Mouse (Mus musculus) lung, postnatal 25 days (tissue): ENCODE measurements around the gene Ttc39d.
"Not testable (repeated sequence)": the region's sequence is repeated elsewhere in the genome, so short reads cannot be mapped to it uniquely, and the experiment has no call there.

Experiments
- DNase-seq: peaks from one replicate; pipeline ENCODE4 v3.0.0; 2022; ENCODE audit warnings: low spot score

The Ttc39d gene

DNA sequence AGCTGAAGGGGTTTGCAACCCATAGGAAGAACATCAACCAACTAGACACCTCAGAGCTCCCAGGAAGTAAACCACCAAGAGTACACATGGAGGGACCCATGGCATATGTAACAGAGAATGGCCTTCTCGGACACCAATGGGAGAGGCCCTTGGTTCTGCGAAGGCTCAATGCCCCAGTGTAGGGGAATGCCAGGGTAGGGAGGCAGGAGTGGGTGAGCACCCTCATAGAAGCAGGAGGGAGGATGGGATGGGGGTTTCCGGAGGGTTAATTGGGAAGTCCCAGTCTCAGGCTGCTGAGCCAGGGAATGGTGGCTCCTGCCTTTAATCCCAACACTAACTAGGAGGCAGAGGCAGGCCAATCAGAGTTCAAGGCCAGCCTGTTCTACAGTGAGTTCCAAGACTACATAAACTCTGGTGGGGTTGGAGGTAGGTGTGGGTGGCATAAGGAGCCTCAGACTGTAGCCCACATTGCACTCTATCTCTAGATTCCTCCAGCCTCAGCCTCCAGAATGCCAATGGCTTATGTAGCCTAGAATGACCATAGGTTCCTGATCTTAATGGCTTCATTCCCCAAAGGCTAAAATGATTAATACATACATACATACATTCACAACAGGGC, 8.0 kb upstream of the Ttc39d start:
- no peak for DNase-seq

DNA sequence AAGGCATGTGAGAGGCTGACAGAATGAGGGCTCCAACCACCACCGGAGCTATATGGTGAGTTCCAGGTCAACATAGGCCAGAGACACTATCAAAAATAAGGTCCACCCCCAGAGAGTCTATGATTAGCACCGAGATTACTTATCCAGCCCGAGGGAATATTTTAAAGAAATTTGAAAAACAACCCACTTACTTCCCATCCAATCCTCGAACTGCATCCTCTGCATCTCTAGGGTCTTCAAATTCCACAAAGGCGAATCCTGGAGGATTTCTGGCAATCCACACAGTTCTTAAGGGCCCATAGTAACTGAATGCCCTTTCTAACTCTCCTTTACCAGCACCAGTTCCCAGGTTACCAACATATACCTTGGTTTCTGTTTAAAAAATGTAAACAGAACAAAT, 1.6 kb upstream of the Ttc39d start:
- DNase-seq = no peak

DNA sequence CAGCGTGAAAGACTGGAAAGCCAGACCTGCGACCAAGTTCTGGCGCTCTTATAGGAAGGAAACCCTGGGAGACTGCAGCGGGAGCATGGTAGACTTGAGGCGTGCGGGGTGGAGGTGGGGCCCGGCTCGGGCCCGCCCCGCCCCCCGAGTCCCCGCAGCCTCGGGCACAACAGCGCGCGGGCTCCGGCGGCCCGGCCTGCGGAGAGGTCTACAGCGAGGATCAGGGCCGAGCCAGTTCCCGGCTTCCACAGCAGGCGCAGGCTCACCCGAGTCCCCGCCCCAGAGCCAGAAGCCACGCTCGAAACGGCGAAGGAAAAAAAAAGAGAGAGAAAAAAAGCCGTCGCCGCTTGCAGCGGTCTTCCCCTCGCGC, 974 bp upstream of the Ttc39d start:
- DNase-seq = no peak

DNA sequence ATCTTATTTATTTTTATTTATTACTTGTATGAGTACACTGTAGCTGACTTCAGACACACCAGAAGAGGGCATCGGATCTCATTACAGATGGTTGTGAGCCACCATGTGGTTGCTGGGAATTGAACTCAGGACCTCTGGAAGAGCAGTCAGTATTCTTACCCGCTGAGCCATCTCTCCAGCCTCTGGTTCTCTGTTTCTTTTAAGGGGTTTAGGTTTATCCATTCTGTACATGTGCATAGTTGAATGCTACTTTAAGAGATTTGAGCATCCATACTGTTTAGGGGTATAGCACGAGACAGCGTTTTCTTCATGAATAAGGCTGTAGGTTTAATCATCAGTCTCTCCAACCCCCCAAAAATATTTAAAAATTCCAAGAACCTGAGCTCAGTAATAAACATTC, 6.7 kb downstream of the Ttc39d start:
- not testable (repeated sequence) for DNase-seq

DNA sequence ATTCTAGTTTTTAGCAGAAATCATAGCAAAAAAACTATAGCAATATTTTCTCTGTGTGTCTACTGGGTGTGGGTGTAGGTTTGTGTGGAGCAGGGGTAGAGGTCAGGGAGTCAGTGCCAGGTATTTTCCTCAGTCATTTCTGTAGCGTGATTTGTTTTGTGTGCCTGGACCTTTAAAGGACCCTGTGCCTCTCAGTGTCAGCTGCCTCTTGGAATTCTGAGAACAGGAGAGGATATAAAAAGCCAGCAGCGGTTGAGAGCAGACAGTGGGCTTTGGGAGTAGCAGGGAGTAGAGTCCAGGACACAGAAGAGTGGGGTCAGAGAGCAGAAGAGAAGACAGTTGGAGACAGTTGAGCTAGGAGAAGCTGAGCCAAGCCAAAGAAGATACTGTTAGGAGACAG, 12.9 kb downstream of the Ttc39d start:
- no peak for DNase-seq

DNA sequence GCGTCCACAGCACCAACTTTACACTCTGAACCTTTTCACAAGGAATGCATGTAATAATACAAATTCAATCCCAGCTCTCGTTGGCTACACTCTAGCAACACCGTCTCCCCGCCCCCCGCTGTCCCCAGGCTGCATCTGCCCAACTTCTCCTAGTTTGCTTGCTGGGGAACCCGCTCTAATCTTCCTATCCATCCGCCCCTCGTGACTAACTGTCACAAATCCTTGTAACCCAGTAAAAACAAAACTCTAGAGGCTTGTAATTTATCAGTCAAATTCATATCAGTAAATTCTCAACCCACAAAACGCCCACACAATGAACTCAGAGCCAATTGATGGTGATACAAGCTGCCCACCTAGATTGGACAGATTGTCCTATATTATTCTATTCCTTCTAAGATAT, 13.9 kb downstream of the Ttc39d start:
- no peak for DNase-seq

DNA sequence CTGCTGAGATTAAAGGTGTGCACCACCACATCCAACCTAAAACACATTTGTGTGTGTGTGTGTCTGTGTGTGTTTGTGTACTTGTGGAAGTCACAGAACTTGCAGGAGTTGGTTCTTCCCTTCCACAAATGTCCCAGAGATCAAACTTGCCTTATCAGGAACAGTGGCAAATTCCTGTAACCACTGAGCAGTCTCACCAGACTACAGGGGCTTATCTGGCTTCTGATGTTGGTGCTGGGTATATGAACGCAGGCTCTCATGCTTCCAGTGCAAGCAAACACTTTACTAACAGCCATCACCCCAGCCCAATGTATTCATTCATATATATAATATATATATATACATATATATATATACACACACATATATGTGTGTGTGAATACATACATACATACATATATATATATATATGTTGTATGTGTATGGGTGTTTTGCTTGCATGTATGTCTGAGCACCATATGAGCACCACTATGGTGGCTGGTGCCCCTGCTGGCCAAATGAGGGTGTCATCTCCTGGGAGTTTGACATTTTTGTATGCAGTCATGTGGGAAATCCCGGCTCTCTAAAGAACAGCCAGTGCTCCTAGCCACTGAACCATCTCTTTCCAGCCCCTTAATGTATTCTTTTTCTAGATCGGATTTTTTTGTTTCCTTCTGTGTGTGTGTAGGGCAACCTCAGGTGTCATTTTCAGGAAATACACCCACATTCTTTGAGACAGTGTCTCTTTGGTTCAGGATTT, 14.8 kb downstream of the Ttc39d start:
- DNase-seq = no peak

DNA sequence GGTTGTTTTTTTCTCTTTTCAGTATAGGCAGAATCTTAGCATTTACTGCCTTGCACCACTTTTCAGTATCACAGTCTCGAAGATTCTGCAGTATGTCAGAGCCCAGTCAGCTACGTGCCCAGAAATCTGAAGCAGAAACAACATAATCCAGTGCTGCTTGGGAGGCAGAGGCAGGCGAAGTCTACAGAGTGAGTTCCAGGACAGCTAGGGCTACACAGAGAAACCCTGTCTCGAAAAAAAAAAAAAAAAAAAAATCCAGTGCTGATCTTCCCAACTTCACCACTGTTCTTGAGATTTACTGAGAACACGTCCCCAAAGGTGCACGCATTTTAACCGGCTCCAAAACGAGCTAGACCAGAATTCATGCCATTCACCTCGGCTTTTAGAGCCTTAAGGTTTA, 16.6 kb downstream of the Ttc39d start:
- DNase-seq = no peak

DNA sequence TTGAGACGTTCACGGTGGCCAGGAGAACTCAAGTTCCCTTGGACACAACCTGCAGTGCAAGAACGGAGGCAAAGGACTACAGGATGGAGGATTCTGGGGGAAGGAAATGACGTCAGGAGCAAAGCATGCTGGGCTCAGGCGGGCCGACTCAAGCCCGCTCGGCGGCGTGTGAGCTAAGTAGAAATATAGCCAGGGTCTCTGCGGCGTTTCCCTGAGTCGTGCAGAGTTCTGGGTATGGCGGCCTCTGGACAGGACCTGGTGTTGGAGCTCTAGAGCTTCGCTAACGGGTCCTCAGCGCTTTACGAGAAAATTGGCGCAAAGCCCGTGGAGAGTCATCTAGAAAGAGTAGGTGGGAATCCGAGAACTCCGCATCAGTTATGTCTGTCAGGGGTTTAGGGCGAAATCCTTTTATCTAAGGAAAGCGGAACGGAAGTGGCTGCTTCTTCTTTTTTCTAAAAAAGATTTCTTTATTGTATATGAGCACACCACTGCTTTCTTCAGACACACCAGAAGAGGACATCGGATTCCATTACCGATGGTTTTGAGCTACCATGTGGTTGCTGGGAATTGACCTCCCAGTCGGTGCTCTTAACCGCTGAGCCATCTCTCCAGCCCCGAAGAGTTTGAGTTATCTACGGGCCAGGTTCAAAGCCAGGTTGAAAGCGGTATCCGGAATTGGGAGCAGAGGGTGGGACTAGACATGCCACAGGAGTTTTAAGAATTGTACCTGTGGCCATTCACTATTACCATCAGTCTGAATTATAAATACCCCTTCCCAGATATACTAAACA, 17.3 kb downstream of the Ttc39d start, which contains the start of gene Gemin6:
Gene Gemin6, plus strand, starts transcription at position 116 of the 791 bp plus-strand sequence.
- DNase-seq = peak; percentile 90

DNA sequence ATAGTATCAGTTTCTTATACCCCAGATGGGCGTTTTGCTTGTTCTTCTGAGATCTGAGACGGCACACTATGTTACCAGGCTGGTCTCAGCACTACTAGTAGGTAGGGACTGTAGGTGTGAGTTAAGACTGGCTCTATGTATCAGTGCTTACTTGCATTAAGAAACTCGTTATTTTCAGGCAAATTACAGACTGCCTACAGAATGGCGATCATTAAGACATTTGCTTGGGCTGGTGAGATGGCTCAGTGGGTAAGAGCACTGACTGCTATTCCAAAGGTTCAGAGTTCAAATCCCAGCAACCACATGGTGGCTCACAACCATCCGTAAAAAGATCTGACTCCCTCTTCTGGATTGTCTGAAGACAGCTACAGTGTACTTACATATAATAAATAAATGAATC, 17.9 kb downstream of the Ttc39d start:
- not testable (repeated sequence) for DNase-seq

DNA sequence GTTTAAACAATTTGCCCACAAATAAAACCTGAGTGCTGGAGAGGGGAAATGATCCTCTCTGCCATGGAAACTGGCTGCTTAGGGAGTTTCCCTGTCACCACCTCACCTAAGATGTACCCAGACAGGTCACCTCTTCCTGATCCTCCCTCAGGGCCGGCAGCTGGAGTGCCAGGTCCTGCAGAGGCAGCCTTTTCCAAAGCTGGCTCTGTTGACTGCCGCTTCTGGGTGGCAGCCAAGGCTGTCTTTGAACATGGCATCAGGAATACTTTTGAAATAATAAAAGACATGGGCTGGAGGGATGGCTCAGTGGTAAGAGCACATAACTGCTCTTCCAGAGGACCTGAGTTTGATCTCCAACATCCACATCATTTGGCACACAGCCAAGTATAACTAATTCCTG, 22.1 kb downstream of the Ttc39d start:
- DNase-seq = no peak

DNA sequence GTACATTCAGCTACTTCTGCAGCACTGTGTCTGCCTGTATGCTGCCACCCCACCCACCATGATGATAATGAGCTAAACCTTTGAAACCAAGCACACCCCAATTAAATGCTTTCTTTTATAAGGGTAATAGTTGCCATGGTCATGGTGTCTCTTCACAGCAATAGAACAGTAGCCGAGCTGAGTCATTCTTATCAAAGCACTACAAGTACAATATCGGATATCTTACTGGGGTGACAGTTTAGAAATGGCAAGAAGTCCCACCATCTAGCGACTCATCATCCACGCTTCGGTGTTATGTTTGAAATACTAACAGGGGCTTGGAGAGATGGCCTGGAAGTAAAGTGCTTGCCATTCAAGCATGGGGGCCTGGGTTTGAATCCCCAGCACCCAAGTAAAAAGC, 26.6 kb downstream of the Ttc39d start:
- DNase-seq = no peak

DNA sequence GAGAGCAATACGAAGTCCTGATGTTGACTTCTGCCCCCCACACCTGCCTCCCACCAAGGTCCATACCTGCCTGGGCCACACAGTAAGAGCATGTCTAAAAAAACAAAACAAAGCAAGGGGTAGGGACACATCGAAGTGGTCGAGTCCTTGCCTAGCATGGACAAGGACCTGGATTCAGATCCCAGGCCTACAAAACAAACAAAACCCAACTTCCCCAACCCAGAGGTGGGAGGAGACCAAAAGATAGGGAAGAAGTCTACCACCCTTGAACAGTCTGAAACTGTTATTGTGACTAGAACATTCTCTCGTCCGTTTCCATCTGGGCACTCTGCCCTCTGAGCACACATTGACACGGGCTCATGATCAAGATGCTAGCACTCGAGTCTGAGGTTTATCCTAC, 27.1 kb downstream of the Ttc39d start:
- no peak for DNase-seq

DNA sequence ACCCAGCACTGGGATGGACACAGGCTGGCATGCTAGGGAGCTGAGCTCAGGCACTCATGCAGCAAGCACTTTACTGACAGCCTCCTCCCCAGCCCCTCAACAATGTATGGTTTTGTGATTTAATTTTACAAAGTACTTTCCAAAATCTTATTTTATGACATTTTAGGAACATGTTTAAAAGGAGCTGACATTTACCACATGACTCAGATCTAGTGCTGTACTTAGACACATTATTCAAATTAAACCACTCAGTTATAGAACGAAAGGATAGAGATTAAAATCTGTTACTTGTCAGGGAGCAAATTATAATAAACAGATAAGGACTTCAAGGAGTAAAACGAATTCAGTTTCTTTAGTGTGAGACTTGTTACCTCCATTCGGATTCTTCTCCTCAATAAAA, 28.2 kb downstream of the Ttc39d start:
- no peak for DNase-seq

DNA sequence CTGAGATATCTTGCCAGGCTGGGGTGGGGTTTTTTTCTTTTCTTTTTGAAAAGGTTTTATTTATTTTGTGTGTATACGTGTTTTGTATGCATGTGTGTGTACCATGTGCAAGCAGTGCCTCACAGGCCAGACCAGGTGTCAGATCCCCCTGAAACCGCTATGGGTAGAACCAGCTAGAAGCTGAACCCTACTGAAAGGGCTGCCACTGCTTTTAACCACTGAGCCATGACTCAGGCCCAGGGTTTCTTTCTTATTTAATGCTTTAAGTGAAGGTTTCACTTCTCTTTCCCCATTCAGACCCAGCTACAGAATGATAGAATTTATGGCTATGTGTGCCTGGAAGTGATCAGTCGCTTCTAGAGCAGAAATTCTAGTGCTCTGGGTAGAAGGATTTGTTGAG, 29.5 kb downstream of the Ttc39d start:
- no peak for DNase-seq

DNA sequence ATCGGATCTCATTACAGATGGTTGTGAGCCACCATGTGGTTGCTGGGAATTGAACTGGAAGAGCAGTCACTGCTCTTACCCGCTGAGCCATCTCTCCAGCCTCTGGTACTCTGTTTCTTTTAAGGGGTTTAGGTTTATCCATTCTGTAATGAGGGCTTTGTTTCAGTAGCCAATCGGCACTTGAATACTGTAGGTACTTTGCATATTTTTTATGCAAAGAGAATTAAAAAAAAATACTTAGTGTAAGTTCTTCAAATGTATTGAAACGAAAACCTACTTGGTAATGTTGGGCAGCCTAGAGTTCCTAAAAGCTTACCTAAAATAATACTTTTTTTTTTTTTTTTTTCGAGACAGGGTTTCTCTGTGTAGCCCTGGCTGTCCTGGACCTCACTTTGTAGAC, 30.2 kb downstream of the Ttc39d start:
- DNase-seq = no peak

DNA sequence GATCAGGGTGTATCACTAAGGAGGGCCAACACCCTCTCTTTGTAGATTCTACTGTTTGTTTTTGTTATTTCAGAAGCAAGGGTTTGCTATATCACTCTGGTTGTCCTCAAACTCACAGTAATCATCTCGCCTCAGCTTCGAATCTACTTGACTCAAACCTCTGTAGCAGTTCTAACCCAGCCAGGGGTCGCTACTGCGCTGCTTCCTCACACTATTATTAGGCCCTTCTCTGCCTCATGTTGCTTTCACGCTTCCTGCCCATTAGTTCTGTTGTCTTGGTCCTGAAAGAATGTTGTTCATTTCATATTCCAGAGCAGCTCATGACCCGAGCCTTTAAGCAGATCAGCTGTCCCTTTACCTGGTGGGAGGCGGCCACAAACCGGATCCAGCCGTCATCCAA, 34.3 kb downstream of the Ttc39d start:
- no peak for DNase-seq

DNA sequence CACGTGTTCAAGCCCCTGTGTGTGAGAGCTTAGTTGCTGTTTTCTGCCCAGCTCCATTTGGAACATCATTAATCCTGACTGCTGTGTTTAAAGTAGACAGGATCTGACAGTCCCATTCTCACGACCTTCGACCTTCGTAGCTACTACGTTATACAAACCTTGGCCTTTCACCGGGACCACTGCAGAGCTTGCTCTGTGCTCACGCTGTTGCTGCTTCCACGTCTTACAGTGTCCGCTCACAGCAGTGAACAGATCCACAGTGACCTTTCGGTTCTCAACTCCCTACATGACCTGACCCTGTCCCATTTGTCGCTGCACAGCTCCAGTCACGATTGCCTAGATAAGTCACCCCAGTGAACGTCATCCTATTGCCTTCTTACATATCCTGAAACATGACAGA, 35.9 kb downstream of the Ttc39d start:
- DNase-seq = no peak

DNA sequence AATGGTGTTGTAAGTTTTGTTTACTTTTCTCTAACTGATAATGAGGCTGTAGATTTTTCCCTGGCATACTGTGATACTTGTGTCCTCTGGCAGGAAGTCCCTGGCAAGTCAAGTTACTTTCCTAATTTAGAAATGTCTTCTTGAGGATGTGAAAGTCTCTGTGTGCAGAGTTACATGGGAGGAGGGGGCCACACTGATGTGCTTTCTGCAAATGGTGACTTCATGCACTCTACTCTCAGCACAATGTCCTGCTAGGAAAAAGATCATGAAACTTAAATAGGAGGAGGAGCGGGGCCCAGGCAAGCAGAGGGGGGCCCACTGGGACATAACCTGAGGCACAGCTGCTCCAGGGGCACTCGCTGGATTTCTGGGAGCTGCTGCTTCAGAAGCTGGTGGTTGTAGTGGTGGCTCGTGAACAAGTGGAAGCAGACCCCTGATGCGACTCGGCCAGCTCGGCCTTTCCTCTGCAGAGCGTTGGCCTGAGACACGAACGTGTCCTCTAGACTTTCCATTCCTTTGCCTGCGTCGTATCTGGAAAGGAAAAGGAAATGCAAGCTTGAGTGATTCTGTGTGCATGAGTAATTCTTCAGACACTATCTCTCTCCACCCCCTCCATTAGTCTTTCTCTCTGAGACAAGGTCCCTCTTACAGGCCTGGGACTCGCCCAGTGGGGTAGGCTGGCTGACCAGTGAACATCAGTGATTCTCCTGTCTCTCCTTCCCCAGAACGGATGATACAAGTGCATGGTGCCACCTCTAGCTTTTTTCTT, 45.7 kb downstream of the Ttc39d start:
- peak; percentile 46 for DNase-seq

DNA sequence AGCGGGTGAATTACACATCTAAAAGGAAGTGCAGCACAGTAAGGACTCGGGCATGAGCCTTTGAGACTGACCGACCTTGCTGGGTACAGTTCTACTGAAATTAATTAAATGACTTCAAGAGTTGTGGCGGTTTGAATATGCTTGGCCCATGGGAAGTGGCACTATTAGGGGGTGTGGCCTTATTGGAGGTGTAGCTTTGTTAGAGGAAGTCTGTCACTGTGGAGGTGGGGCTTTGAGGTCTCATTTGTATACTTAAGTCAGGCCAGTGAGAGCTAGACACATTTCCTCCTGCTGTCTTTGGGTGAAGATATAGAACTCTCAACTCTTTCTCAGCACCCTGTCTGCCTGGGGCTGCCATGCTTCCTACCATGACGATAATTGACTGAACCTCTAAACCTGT, 47.2 kb downstream of the Ttc39d start:
- no peak for DNase-seq

DNA sequence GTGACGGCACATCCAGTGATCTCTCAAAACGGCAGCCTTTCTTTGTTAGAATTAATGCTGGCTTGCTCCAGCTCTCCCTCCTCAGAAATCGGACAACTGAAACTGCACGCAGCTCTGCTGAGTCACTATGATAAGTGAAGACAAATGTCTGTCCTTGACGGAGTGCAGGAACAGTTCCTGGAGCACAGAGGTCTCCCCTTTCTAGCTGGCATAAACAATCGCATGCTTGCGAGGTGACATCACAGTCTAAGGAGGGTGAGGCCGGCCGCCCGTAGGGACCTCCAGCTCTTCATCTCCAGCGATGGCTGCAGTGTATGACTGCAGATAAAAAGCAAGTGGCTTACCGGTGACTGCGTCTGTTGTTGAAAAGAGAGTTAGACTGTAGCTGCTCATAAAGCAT, 47.9 kb downstream of the Ttc39d start:
- DNase-seq = peak; percentile 82

DNA sequence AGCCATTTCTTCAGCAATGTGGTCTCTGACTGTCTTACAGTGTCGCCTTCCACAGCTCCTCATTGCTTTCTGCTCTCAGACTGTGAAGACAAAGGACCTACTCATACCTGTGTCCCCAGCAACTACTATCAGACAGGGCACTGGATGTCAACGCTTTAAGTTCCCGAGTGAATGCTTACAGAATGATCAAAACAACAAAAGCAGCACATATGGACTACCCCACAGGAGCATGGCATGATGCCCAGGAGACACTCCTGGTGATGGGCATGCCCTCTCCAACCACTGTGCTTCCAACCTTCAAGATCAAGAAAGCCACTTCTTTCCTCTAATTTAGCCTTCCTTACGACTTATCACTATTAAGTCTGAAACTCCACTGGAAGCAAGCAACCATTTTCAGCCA, 59.8 kb downstream of the Ttc39d start:
- DNase-seq = no peak
